Mouse (Mus musculus): ENCODE measurements at regions not wholly inside any gene's neighbourhood (a gene's known extent, or its start where the extent isn't known, plus 50 kb on each side); places are given as distances from the start of the nearest gene placed in this dataset.
"Not testable (repeated sequence)": the region's sequence is repeated elsewhere in the genome, so short reads cannot be mapped to it uniquely, and the experiment has no call there.

DNA sequence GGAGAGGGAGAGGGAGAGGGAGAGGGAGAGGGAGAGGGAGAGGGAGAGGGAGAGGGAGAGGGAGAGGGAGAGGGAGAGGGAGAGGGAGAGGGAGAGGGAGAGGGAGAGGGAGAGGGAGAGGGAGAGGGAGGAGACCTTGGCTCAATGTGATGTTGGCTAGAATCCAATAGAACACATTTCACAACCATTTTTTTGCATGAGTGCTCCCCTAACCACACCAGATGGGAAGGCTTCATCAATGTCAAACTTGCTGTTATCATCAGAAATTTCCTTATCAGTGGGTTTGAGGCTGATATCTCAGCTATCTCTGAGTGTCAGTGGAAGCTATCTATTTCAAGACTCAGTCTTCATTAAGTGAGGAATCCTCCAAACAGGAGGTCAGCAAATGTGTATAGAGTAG lies 331.0 kb upstream of the Nrsn1 start:
- TF ChIP-seq EP300 (IDR thresholded peaks at IDR 0.05; ENCODE audit: insufficient read depth, low read depth, low read length); POLR2A (IDR thresholded peaks at IDR 0.05; ENCODE audit: insufficient read depth, low read length): not testable (repeated sequence)

Data from ES-Bruce4 (cell line).